Mouse (Mus musculus): Measurements from ENCODE around the gene Larp1b.

The Larp1b gene

DNA sequence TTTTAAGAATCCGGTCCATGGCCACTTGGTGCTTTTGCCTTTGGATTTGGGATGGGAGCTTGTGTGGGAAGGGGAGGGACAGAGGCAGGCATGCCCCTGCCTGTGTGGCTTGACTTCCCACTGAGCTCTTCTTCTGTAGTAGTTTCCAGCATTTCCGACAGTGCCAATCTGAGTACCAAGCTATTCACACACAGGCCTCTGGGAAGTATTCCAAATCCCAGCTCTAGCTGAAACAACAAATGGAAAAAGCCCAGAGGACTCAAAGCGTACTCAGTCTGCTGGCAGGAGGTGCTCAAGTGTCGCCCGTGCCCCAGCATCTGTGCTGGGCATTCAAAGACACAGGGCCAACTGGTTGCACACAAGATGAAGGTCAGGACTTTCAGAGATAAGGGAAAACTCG is 72.4 kb downstream of the Larp1b start:
- no peak for DNase-seq (ENCODE audit: low read depth, low spot score)

DNA sequence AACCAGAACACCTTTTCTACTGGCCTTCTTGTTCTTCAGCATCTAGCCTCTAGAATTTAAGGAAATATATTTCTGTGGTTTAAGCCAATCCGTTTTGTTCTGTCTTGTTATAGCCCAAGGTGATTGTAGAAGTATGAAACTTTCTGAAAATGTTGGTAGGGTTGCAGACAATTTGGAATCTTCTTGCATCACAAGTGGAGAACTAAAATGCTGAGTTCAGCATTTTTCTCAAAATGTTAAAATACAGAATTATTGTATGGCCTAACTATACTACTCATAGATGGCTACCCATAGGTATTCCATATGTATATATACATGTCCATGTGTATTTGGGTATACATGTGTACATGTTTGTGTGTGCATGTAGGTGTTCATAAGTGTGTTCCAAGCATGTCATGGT is 81.1 kb downstream of the Larp1b start:
- DNase-seq (ENCODE audit: low read depth, low spot score) = no peak

DNA sequence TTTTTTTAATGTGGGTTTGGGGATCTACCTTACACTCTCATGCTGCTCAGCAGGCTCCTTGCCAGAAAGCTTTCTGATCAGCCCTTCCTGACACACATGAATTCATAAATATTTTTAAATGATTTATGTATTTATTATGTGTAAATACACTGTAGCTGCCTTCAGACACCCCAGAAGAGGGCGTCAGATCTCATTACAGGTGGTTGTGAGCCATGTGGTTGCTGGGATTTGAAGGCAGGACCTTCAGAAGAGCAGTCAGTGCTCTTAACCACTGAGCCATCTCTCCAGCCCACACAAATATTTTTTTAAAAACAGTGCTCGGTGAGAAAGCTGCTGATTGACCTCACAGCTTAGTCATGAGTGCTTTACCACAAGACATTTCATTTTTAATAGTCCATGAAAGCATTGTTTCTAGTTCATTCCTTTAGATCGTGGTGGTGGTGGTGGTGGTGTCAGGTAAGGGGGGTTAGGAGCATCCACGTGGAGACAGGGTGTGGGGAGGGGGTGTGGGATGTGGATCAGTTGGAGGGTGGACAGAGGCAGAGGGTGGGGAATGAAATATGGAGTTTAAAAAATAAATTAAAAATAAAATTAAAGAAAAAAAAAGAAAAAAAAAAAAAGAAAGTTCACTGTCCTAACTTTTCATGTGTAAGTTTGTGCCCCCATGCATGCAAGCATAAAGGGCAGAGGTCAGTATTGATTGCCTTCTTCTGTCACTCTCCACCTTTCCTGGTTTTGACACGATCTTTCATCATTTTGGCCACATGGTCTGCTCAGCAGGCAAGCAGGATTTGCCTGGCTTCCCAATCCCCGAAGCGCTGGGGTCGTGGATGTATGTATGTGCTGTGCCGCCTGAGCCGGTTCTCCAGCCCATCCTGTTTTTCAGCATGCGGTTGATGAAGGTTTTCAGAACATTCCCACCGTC is 81.9 kb downstream of the Larp1b start:
- DNase-seq (ENCODE audit: low read depth, low spot score) = no peak

- DNase-seq (ENCODE audit: low read depth, low spot score) = no peak
Observed at GRCm38 (mm10) chr3:41038297-41038916, 88.8 kb downstream of the Larp1b start.

DNA sequence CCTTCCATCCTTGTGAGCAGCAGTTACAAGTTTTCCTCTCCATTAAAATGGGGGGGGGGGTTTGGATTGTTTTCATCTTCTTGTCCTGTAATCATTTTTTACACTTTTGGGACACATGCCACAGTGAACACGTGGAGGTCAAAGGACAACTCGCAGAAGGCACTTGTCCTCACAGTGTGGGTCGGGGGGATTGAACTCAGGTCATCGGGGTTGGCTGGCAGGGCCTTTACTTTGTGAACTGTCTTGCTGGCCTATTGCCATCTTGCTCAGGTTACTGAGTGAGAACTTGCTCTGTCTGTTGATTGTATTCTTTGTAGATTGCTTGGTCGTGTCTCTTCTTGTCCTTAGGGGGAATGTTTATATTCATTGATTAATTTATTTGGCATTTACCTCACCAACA is 91.6 kb downstream of the Larp1b start:
- no peak for DNase-seq (ENCODE audit: low read depth, low spot score)

DNA sequence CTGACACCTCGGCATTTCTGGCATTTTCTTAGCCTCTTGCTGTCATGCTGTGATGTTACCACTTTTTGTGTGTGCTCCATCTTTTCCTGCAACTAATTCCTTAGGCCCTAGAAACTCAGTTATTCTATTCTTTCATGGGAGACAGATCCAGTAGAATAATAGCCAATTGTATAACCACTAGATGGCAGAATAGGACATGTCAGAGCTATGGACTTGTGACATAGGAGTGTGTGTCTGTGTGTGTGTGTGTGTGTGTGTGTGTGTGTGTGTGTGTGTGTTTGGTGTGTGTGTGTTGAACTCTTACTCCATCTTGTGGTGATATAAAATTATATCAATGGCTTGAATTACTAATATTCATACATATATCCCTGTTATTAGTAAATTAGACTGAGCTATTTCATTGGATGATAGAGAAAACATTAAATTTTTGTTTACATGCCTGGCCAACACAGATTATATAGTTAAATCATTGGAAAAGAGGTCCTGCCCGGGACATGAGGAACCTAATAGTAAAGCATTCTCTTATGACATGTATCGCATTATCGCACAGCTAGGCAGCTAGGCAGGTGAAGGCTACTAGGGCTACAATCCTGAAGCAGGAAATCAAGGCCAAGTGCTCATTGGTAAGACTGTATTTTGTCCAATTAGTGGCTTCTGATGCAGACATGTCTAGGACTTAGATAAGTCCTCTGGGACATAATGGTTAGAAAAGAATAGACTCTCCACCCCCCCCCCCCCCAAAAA is 92.7 kb downstream of the Larp1b start:
- no peak for DNase-seq (ENCODE audit: low read depth, low spot score)

- DNase-seq (ENCODE audit: low read depth, low spot score) = no peak
Observed at GRCm38 (mm10) chr3:41043756-41044354, 94.2 kb downstream of the Larp1b start.

DNA sequence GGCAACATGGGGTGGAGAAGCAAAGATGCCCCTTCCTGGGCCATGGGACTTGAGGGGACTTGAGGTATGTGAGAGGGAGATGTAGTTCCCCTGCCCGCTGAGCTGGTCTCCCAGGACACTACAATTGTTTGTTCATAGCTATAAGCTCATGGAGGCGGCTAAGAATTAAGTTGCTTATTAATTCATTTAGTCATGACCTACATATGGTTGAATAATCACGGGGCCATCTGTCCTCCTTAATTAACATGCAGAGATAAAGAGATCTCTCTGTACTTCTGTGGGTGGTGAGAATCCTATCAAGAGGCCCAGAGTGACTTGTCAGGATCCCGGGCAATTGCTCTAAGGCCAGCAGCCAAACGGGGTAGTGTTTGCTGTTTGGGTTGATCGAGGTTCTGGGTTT is 98.2 kb downstream of the Larp1b start:
- no peak for DNase-seq (ENCODE audit: low read depth, low spot score)

DNA sequence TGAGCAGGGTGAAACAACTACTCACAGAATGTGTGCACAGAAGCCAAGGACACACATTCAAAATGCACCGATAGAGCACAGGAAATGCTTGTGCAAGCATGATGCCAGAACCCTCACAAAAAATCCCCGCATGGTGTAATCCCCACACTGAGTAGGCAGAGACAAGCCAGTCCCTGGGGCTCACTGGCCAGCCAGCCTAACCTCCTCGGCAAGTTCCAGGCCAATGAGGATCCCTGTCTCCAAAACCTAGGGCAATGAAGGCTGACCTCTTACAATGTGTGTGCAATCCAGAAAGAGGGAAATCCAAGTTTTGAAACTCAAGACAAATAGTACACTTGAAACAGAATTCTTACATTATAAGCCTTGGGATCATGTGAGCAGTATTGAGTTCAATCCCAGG is 103.7 kb downstream of the Larp1b start:
- no peak for DNase-seq (ENCODE audit: low read depth, low spot score)

- DNase-seq (ENCODE audit: low read depth, low spot score) = no peak
Observed at GRCm38 (mm10) chr3:41058395-41058794, 108.8 kb downstream of the Larp1b start.

GRCm38 (mm10) chr3:41059249-41059648 is 109.6 kb downstream of the Larp1b start:
- no peak for DNase-seq (ENCODE audit: low read depth, low spot score)

DNA sequence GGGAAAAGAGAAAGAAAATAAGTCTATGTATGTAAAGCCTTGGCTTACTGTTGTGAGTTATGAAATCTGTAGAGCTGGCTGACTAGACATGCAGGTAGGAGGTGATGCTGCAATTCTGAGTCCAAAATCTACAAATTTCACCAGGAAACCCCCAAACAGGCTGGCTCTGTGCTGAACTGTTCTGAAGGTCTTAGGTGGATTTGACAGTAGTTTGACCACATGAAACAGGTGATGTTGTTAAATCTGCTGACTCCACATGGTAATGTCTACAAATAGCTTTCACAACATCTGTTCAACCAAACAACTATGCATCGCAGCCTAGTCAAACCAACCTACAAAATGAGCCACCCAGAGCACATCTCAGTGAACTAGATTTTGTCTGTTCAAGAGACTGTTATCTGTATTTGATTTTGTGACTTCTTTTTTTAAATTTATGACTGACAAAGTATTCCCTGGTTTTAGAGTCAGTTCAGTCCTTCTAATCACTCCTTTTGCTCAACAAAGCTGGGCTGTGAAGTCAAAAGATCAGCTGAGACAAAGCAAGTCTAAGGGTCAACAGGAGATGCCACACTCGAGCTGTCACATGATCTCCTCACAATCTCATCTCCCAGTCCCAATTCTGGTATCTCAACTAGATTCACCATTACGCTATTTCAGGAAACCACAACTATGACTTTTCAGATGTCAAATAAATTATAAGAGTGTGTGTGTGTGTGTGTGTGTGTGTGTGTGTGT is 112.4 kb downstream of the Larp1b start:
- no peak for DNase-seq (ENCODE audit: low read depth, low spot score)

DNA sequence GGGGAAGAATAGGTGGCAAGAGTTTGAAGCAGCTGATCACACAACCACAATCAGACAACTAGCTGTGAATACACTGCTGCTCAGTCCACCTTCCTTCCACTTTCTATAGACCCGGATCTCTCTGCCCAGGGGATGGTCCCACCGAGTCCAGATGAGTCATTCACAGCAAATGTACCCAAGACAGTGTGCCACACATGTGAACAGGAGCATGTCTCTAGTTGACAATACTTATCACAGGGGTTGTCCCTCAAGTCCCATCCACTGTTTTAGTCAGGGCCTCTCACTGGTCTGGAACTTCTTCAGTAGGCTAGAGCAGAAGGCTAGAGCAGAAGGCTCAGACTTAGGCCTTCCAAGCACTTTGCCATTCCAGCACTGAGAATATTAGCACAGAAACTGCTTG is 113.1 kb downstream of the Larp1b start:
- no peak for DNase-seq (ENCODE audit: low read depth, low spot score)

GRCm38 (mm10) chr3:41065320-41065719 is 115.7 kb downstream of the Larp1b start:
- no peak for DNase-seq (ENCODE audit: low read depth, low spot score)

DNA sequence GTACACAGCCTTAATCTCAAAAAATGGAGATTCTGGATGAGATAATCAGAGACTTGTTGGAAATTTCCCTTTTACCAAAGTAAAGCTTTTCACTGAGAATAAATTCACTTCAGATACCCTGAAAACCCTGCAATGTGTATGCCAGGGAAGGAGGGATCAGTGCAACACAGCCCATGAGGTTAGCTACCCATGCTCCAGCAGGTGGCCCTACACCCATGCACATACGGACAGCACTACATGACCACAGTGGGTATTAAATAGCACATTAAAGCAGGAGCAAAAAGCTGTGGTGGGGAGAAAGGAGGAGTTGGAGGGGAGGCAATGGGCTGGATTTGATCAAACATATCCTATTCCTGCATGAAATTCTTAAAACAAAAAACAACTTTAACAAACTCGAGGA is 120.9 kb downstream of the Larp1b start:
- DNase-seq (ENCODE audit: low read depth, low spot score) = no peak

- no peak for DNase-seq (ENCODE audit: low read depth, low spot score)
Observed at GRCm38 (mm10) chr3:41075376-41075775, 125.7 kb downstream of the Larp1b start.

GRCm38 (mm10) chr3:41078673-41079072 is 129.0 kb downstream of the Larp1b start:
- no peak for DNase-seq (ENCODE audit: low read depth, low spot score)

GRCm38 (mm10) chr3:41080724-41081123 is 131.1 kb downstream of the Larp1b start:
- no peak for DNase-seq (ENCODE audit: low read depth, low spot score)

DNA sequence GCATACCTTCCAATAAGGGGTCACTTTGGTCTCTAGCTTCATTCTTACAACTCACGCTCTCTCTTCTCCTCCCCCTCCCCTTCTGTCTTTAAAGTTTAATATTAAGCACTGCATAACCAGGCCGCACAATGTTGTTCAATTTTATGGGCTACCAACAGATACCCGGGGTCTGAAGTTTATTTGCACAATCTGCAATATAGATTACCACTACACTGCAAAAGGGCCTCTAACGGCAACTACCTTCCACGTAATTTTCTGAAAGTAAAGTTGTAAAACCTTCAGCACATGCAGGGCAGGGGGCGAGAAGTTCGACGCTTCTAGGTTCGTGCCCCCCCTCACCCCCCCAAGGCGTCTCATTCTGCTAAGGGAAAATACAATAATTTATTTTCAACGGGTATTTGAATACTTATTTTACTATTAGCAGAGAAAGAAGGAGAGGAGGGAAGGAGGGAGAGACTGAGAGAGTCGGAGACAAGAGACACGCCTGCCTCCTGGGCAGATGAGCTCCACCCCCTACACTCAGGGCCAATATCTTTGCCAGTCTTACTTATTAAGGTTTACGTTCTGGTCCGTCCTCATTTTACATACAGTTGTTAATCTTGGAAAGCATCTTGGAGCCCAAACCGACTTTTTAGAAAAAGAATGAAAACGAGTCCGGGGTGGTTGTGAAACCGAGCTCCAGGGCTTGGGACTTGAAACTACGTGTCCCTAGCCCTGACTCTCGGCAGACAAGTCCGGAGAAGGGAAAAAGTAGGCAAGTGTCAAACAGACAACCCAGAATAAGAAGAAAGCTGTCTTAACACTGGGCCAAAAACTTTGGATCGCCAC is 132.1 kb downstream of the Larp1b start:
- no peak for DNase-seq (ENCODE audit: low read depth, low spot score)

DNA sequence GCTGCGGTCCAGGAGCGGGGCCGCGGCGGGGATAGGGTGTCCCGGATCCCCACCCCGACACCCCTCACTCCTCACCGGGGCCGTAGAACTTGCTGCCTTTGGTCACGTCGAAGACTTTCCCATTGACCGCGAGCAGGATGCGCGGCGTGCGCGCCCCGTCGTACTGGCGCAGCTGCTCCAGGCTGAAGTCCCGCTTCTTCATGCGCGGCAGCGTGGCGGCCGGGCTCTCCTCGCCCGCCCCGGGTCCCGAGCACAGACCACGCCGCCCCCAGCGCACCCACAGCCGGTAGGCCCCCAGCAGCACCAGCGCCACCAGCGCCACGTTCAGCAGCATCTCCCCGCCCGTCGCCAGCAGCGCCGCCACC is 132.9 kb downstream of the Larp1b start:
- no peak for DNase-seq (ENCODE audit: low read depth, low spot score)

Data from WW6 (cell line).